Mouse (Mus musculus): ENCODE measurements around the gene H2-DMb2.
A peak's percentile ranks its signal among the peaks of the same experiment; 100 is the strongest.

- no peak for TF ChIP-seq POLR2A (IDR thresholded peaks at IDR 0.05; ENCODE audit: borderline replicate concordance, insufficient read depth, low read length)
- TF ChIP-seq CTCF (IDR thresholded peaks at IDR 0.05; ENCODE audit: borderline replicate concordance, insufficient read depth, low read depth, low read length) = peak; percentile 78
Observed at GRCm38 (mm10) chr17:34101604-34102032, 41.5 kb upstream of the H2-DMb2 start.

All from cerebellum, adult 2 months (tissue).